Mouse (Mus musculus) mesoderm, embryonic 11.5 days (tissue): Measurements from ENCODE around the gene Dnajc13.
A peak's percentile ranks its signal among the peaks of the same experiment; 100 is the strongest.

Experiments used
- DNase-seq: peaks from one replicate; pipeline ENCODE4 v3.0.0-alpha.2; 2012; ENCODE audit warnings: low read depth, low spot score

The Dnajc13 gene

DNA sequence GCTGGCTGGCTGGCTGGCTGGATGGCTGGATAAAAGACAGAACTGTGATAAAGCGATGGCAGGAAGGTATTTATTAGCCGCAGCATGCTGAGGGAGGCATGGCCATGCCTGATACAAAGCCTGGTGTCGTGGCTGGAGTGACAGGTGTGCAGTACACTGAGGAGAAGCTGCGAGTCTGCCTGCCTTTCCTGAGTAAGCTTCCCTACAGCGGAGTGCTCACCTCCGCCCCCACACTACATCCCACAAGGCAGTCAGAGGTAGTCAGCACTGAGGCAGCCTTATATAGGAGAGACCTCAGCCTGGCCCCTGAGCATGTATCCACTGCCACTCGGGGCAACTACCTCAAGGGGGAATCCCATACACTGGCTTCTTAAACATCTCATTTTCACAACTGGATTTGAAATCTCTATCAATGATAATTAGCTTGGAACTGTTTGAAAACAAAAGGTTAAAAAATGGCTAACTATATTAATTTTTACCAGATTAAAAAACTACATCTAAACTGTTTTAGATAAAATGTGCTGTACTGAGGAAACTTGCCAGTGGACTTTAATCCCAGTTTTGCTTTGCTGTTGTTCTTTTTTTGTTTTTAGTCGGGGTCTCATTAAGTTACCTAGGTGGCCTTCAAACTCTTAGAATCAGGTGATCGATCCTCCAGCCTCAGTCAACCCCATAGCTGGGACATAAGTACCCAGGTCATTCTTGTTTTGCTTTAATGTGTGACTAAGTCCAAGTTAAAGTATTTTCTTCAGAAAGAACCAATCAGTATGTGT, 8.1 kb downstream of the Dnajc13 start:
- DNase-seq, result no peak

DNA sequence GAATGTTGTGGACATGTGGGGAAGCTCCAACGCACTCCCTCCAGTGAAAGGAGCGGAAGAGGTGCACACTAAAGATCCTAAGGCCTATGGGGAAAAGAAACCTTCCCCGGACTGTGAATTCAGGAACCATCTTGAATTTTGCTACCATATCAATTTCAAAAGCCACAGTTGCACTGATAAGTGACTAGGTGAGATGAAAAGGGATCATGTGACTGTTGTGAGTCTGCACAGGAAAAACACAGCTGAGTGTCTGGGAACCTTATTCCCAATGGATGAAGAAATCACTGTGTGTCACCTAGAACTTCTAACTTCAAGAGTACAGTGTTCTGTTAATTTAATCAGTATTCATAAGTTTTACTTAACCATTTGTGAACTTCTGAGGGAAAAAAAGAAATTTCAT, 10.1 kb downstream of the Dnajc13 start:
- DNase-seq, result no peak

DNA sequence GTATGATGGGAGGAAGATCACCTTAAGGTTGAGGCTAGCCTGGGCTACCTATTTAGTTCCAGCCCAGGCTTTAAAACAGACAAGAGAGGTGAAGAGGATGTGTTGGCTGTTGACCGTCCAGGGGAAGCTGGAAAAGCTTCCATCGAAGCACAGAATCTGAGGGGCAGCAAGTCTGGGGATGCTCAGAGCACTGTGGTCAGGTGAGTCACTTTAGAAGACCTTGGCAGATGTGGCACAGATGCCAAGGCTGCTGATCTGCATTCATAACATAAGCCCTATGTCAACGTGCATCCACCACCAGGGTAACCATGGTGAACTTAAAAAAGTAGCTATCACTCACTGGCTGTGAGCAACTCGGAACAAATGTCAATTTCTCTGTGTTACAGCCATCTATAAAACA, 11.0 kb downstream of the Dnajc13 start:
- DNase-seq, result no peak

DNA sequence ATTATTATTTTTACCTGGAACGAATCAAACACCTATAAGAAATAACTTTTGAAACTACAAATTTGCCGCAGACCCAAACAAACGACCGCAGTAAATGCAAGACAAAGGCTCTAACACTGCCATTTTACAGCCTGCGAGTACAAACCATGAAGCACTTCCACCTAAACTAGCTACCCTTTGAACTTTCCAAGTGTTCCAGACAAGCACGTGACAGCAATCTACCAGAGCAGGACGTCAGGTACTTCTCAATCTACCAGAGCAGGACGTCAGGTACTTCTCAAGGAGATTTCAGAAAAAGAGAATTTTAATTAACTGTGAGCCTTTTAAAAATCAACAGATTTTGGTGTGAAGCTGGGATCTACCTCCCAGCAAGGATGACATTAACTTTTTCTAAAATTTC, 11.6 kb downstream of the Dnajc13 start:
- DNase-seq, result no peak

DNA sequence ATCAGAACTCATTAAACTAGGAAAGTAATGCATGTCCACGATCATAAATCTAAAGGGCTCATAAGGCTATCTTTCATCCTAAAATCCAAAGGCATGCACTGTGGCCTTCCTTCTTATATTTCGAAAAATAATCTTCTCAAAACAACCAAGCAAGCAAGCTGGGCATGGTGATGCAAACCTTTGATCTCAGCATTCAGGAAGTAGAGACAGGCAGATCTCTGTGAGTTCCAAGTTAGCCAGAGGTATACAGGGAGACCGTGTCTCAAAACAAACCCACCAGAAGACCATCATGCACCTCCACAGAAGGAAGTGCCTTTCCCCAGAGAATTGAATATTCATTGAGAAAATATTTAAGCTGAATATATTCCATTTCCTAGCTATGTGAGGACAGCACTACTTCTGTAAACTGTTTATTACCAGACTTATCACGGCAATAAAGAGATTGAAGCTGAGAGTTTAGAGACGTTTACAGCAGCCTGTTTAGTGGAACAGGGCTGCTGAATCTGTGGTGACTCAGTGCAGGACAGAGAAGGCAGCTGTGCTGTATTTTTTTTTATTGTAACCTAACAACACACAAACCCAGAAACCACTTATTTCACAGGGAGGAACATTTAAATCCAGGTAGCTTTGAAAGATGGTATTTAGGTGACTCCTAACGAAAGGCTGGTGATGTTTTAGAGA, 15.3 kb downstream of the Dnajc13 start:
- DNase-seq, result no peak

DNA sequence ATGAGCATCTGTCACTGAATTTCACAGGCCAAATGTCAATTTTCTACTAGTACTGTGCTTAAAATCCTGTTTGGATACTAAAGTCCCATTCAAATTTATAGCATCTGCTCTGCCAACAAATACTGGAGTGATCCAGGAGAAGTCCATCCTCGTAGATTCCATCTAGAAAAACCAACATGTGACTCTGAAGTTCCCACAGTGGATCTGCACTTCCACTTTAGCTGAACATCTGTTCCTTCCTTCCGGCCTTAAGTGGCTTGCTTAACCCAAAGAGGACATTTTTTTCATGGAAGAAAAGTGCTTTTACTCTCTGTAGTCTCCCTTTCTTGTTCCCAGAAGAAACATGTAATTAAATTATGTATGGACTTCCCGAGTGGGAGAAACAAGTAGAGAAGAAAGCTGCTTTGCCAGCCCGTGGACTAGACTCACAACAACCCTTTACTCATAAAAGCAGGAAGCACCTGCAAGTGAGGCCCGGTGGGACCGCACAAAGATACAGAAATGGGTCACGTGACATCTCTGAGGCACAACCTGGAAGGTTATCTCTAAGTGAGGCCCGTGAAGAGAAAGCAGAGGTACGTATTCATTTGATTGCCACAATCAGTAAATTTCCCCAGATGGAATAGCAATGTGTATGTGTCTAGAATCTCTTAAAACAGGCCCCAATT, 18.8 kb downstream of the Dnajc13 start:
- DNase-seq, result no peak

DNA sequence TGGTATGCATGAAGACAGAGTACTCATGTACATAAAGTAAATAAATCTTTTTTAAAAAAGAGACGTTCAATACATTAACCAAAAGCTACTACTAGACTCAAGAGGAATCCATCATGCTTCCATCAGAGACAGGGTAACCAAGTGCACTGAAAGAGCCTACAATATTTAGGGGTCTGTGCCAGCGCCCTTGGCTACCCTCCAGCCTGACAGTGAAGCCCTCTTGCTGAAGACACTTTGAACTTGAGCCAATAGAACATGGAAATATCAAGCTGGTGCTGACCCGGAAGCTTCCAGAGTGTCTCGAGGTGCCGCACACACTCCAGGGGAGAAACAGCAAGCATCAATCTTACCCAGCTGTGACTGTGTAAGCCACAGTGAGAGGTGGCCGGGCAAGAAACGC, 22.6 kb downstream of the Dnajc13 start:
- no peak for DNase-seq

DNA sequence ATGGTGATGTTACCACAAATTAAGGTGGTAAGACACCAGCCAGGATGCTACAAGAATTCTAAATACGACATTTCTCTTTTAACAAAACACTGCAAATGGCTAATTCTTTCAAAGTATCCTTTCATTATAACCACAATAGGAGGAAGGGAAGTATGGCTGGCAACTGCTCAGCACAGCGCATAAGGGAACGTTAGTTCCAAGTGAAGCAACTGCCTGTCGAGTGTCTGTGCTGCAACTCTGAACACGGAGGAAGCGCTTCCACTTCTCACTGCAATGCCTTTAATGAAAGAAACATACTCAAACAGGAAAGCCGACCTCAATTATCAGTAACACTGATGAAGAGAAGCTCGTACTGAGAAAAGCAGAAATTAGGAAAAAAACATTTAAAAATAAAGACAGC, 23.7 kb downstream of the Dnajc13 start:
- DNase-seq, result no peak

DNA sequence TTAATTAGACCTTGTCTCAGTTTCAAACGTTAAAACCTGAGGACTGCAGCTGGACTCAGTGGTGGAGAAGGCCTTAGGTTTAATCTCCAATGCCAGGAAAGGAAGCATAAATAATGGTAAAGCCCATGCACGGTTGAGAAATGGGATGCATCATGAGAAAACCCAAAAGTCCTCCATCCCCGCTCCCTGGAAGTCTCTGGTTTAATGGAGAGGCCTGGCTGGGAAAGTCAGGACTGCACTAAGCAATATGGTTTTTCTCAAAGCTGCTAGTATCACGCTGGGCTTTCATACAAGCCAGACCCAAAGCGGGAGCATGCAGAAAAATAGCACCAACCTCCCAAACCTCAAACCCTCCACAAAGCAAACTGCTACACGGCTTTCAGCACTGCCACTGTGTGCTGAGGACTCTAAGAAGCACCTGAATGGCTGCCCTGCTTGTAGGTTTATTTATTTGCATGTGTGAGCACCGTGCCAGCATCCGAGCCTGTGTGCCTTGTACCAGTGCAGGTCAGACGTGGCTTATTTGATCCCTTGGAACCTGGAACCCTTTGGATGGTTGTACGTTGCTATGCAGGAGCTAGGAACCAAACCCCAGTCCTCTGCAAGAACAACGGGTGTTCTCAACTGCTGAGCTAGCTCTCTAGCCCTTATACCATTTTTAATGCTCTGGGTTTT, 26.3 kb downstream of the Dnajc13 start:
- DNase-seq, result no peak

DNA sequence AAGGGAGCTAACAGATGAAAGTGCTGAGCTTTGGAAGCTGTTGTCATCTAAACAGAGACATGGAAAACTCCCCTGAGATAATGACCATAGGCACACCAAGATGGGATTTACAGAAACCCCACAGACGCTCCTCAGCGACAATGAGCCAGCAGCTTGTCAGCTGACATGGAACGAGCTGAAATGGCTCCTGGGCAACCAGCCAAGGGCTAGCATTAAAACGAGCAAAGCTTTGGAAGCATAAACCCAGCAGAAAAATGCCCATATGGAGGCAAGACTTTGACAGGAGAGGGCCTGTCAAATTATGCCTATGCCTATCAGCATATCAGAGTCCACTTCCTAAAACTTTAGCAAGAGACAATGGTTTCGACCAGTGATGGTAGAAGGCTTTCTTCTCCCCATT, 27.0 kb downstream of the Dnajc13 start:
- no peak for DNase-seq

DNA sequence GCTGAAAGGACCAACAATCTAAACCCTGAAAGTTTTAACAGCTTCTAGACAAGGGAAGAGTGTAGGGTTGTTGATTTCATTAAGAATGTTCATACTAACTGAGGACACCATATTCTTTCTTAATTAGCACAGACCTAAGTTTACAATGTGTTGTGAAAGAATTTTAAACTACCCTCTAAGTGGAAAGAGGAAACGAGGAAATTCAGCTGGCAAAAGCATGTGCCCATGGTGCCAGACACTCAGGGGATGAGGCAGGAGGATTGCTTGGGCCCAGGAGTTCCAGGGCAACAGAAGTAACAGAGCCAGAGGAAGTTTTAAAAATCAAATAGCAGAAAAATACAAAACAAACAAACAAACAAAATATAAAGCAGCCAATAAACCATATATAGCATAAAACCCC, 28.9 kb downstream of the Dnajc13 start:
- DNase-seq, result no peak

DNA sequence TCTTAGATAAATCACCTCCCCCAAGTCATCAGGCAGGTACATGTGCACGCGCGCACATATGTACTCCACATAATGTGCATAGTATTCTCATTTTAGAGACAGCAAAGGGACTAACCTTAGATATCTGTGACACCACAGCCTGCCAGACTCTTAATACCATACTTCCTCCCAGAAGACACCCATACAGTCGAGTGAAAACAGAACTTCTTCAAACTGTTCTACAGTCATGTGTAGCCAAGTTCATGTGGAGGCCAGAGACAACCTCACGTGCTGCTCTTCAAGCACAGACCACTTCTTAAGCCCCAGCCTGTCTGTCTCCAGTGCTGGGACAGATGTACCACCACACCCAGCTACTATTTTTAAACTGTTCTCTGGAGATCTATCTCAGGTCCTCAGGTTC, 29.7 kb downstream of the Dnajc13 start:
- DNase-seq, result no peak

DNA sequence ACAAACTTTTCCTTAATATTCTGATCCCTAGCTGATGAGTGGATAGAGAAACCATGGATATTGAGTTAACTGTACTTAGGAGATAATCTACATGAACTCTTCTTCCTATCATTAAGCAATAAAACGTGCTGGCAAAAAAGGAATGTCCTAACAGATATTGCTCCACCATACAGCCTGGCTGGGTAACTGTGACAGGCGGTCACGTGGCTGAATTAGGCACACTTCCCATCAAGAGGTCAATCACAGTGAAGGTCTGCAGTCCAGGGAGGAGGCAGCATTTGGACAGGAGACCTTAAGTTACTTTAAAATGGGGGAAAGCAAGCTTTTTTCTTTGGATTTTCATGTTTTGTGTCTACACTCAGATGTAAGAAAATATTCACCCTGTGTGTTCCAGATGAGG, 30.7 kb downstream of the Dnajc13 start:
- no peak for DNase-seq

DNA sequence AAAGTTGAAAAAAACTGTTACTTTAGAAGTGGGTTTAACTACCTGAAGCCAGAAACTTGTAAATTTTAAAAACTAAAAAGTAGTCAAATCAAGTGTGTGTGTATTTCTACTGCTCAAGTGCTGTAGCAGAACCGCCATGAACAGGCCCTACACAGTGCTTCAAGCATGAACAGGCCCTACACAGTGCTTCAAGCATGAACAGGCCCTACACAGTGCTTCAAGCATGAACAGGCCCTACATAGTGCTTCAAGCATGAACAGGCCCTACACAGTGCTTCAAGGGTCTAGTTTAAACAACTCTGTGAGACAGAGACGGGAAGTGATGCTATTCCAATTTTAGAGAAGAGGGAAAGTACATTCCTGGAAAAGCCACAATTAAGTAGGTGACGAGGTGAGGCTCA, 51.3 kb downstream of the Dnajc13 start:
- no peak for DNase-seq

DNA sequence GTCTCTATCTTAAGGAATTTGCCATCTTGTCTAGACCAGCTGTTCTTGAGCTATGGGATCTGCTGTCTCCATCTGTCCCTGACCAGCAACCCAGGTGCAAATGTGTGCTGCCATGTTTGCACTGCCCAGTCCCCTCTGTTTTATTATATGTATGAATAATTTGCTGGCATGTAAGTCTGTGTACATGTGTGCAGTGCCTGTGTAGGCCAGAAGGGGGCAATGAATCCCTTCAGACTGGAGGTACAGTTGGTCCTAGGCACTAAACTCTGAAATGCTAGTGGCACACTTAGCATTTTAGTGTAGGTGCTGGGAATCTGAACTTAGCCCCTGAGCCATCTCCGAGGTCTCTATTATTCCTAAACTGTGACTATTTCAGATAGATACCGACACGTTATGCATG, 58.9 kb downstream of the Dnajc13 start:
- peak; percentile 54 for DNase-seq

DNA sequence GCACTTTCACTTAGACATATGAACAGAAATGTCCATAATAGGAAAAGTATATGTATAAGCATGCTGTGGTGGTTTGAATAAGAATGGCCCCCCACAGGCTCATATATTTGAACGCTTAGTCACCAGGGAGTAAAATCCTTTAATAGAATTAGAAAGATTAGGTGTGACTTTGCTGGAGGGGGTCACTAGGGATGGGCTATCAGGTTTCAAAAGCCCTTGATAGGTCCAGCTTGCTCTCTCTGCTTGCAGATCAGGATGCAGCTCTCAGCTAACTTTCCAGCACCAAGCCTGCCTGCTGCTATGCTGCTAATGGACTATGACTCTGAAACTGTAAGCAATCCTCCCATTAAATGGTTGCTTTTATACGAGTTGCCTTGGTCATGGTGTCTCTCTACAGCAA, 68.2 kb downstream of the Dnajc13 start:
- DNase-seq, result no peak

DNA sequence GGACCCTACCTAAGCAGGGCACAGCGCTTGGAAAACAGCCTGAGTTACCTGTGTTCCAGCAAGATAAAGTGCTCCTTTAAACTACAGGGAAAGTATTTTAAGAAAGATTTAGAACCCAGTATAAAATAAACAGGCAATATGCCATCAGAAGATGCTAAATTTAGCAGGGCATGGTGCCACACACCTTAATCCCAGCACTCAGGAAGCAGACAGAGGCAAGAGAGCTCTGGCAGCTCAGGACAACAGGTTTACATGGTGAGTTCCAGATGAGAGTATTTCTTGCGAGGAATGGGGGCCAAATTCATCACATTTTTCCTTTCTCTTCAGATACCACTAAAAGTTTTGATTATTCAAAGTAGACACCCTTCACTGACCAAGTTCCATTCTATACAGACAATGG, 68.8 kb downstream of the Dnajc13 start:
- DNase-seq, result no peak

DNA sequence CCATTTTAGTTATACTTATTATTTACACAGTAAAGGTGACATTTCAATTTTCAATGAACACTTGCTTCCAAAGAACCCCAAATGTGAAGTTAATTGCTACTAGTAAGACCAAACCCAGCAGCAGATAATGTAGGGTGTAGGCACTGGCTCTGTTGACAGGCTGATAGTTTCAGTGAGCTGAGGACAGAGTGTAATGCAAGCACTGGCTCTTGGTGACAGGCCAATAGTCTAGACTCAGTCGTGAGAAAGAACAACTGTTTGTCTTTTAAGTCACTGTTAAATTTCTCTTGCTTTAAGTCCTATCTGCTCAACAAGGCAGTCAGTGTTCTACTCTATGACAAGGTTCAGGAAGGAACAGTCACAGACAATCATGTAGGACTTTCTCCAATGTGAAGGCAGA, 69.4 kb downstream of the Dnajc13 start:
- DNase-seq, result no peak

DNA sequence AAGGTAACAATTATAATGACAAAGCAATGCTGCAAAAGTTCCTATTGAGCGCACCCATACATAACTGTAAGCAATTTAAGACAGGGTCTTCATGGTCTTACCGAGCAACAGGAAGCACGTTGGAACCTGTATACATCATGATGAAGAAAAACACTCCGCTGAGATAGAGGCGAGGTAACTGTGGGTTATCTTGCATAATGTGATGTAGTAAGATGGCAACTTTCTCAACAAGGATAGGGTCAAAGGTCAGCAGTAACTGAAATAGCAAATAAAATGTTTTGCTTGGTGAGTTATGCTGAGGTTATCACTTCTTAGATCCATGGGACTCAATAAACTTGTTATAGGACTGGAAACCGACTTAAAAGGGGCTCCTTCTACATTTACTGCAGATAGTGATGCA, 70.2 kb downstream of the Dnajc13 start:
- DNase-seq, result no peak

DNA sequence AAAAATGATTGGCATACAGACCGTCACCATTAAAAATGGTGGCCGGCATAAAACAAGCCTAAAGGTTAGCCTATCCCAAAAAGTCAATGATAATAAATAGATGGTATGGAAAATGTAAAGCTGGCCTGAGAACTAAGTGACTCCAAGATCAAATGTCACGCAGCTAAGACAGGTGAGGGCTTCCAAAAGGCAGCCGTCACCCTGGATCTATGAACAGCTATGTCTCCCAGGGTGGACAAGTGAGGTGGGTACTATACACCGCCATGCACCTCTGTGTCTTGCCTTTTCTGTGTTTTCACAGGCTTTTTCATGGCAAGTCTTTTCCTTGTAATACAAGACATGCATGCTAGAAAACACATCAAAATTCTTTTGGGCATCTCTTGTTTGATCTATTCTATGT, 73.1 kb downstream of the Dnajc13 start:
- DNase-seq, result no peak

DNA sequence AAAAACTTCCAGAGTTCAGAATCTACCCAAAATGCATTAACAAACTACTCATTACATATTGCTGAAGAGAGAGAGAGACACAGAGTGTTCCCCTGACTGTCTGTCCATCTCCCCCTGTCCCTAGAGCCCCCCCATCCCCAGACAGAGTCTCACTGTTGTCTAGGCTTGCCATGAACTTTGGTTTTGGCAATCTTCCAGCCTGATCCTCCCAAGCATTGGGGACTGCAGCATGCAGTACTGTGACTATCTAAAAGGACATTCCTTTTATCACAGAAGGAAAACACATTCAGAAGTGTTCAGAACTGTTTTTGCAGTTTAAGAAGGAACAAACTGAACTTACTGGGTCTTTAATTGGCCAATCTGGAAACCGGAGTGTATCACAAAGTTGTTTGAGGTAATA, 74.0 kb downstream of the Dnajc13 start:
- no peak for DNase-seq

DNA sequence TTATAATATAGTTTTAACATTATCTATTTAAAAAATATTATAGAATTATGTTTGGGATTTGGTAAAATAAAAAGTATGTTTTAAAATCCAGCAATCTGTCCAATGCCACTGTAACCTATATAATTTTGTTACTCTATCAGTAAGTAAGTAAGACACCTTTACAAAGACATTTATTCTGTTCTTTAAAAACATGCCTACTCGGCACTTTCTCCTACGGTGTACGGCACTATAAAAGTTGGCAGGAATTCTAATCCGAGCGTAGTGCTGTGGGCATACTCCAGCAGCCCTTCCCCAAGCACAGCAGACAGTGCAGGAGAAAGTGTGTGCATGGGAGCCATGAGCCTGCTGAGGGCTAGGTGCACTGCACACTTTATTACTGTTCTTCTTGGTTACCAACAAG, 75.7 kb downstream of the Dnajc13 start:
- no peak for DNase-seq
